Mouse (Mus musculus) right cerebral cortex, adult 2 months (tissue): ENCODE measurements at regions not wholly inside any gene's neighbourhood (a gene's known extent, or its start where the extent isn't known, plus 50 kb on each side); places are given as distances from the start of the nearest gene placed in this dataset.

Experiments used
- DNase-seq, 2 experiments: peaks; one replicate each; pipeline ENCODE4 v3.0.0; 2021 to 2022; ENCODE audit warnings: low spot score in 2 of 2

GRCm38 (mm10) chr13:11490766-11491165 is 616.0 kb downstream of the Ryr2 start:
- no peak for DNase-seq

GRCm38 (mm10) chr13:11483142-11483541 is 623.6 kb downstream of the Ryr2 start:
- DNase-seq: peak; percentile 12 to 38

- no peak for DNase-seq
Measured at GRCm38 (mm10) chr13:11482701-11483100, 624.0 kb downstream of the Ryr2 start.

GRCm38 (mm10) chr13:11460251-11460650 is 646.5 kb downstream of the Ryr2 start:
- DNase-seq: no peak

GRCm38 (mm10) chr13:11455113-11455512 is 651.6 kb downstream of the Ryr2 start:
- no peak for DNase-seq

- DNase-seq: no peak
Measured at GRCm38 (mm10) chr13:11452448-11452847, 654.3 kb downstream of the Ryr2 start.

- DNase-seq: peak; percentile 22 to 47
Measured at GRCm38 (mm10) chr13:11432465-11433339, 674.0 kb downstream of the Ryr2 start.

- no peak for DNase-seq
Measured at GRCm38 (mm10) chr13:11426820-11427219, 679.9 kb downstream of the Ryr2 start.

- no peak for DNase-seq
Measured at GRCm38 (mm10) chr13:11392027-11392426, 714.7 kb downstream of the Ryr2 start.

- DNase-seq: no peak
Measured at GRCm38 (mm10) chr13:11375452-11375851, 731.3 kb downstream of the Ryr2 start.

- no peak for DNase-seq
Measured at GRCm38 (mm10) chr13:11369456-11369855, 737.3 kb downstream of the Ryr2 start.

- no peak for DNase-seq
Measured at GRCm38 (mm10) chr13:11362872-11363271, 743.9 kb downstream of the Ryr2 start.

- DNase-seq: no peak
Measured at GRCm38 (mm10) chr13:11348502-11348849, 758.3 kb downstream of the Ryr2 start.

- DNase-seq: no peak
Measured at GRCm38 (mm10) chr13:11347787-11348501, 758.8 kb downstream of the Ryr2 start.

- no peak for DNase-seq
Measured at GRCm38 (mm10) chr13:11344500-11344899, 762.2 kb downstream of the Ryr2 start.

- DNase-seq: peak; percentile 20 to 45
Measured at GRCm38 (mm10) chr13:11338297-11338616, 768.5 kb downstream of the Ryr2 start.

- DNase-seq: no peak
Measured at GRCm38 (mm10) chr13:11337610-11338296, 769.0 kb downstream of the Ryr2 start.

GRCm38 (mm10) chr13:11336958-11337357 is 769.8 kb downstream of the Ryr2 start:
- no peak for DNase-seq

GRCm38 (mm10) chr13:11331991-11332390 is 774.8 kb downstream of the Ryr2 start:
- DNase-seq: no peak

GRCm38 (mm10) chr13:11308716-11309115 is 798.0 kb downstream of the Ryr2 start:
- DNase-seq: no peak

GRCm38 (mm10) chr13:11295493-11295892 is 811.3 kb downstream of the Ryr2 start:
- no peak for DNase-seq

GRCm38 (mm10) chr13:11294689-11295088 is 812.1 kb downstream of the Ryr2 start:
- peak; percentile 12 to 14 for DNase-seq

- DNase-seq: no peak
Measured at GRCm38 (mm10) chr13:11293750-11294149, 813.0 kb downstream of the Ryr2 start.
